12 mouse cellular contexts compared by ENCODE assay signal in the genomic region with DNA sequence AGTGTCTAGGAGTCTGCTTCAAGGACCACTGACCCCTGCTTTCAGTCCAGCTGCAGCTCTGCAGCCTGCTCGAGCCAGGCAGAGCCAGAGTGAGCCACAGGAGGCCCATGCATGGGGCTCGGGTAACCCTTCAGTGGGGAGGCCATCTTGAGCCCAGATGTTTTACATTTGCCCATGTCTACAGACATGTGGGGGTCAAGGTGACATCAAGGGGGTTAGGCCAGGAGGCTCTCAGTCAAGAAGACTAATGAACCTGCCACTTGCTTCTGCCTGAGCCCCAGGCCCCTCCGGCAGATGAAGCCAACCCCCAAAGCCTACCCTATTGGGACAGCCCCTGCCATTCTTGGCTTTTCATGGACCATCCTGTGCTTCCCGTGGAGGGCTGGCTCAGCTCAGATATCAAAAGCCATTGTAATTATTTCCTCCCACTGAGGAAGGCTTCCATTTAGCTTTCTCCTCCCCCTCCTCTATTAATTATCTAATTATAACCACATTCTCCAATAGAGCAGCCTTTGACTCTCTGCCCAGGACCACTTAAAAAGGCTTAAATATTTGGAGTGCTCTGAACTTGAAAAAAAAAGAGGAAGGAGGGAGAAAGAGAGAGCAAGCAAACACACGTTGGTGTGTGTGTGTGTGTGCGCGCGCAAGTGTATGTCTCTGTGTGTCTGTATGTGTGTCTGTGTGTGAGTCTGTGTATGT. TPM values are rescaled to one million over a fixed set of nuclear protein-coding genes. Genes with fewer than 3 reads are reported as not detected.
A peak's percentile ranks its signal among the peaks of the same experiment; 100 is the strongest.
DNase-seq lines count a peak whose midpoint lies in the region; ATAC-seq and TF ChIP-seq lines count a peak whose summit lies in the region.
"Had no signal": no experiment of that assay in that cellular context is flagged by ENCODE, and none has a peak within 500 bp of the region (broad histone marks: within the 10 kb centered on the region; RNA-seq: fewer than 3 reads in every experiment).

No protein-coding gene starts in this region.

- no peak overlapping the region for H3K4me3 ChIP-seq in heart, embryonic 16.5 days (ENCODE audit: low read length)
- H3K4me3 ChIP-seq in heart, embryonic 11.5 days (ENCODE audit: low read depth, low read length), result no peak overlapping the region
- H3K4me3 ChIP-seq in forebrain, embryonic 14.5 days (ENCODE audit: low read depth, low read length), result no peak overlapping the region
- H3K4me3 ChIP-seq: liver, embryonic 13.5 days; midbrain, embryonic 15.5 days had no signal

- peak overlapping the region; percentile 24 for H3K4me2 ChIP-seq in heart, embryonic 16.5 days (ENCODE audit: low read depth, low read length)
- no peak overlapping the region for H3K4me2 ChIP-seq in heart, embryonic 11.5 days
- no peak overlapping the region for H3K4me2 ChIP-seq in forebrain, embryonic 14.5 days (ENCODE audit: low read length)
- H3K4me2 ChIP-seq: liver, embryonic 13.5 days; midbrain, embryonic 15.5 days had no signal

- no peaks in the 10 kb centered on the region for H3K36me3 ChIP-seq in heart, embryonic 16.5 days (ENCODE audit: control insufficient read depth, insufficient read depth)
- no peaks in the 10 kb centered on the region for H3K36me3 ChIP-seq in heart, embryonic 11.5 days (ENCODE audit: control insufficient read depth, insufficient read depth, low read length)
- no peaks in the 10 kb centered on the region for H3K36me3 ChIP-seq in forebrain, embryonic 14.5 days (ENCODE audit: control insufficient read depth, insufficient read depth, low read length)
- H3K36me3 ChIP-seq: liver, embryonic 13.5 days; midbrain, embryonic 15.5 days had no signal

- H3K9ac ChIP-seq in heart, embryonic 16.5 days (ENCODE audit: low read length), result no peak overlapping the region
- no peak overlapping the region for H3K9ac ChIP-seq in heart, embryonic 11.5 days (ENCODE audit: low read depth, low read length)
- H3K9ac ChIP-seq in forebrain, embryonic 14.5 days (ENCODE audit: low read length), result no peak overlapping the region
- H3K9ac ChIP-seq: liver, embryonic 13.5 days; midbrain, embryonic 15.5 days had no signal

- ATAC-seq in heart, embryonic 16.5 days (replicated peaks; ENCODE audit: extremely low read depth, insufficient read depth, low FRiP score), result no peak; the same call in 1 of the 2 replicates
- no peak for ATAC-seq in heart, embryonic 11.5 days (replicated peaks; ENCODE audit: insufficient number of reproducible peaks, low FRiP score, low TSS enrichment)
- no peak for ATAC-seq in forebrain, embryonic 14.5 days
- ATAC-seq: midbrain, embryonic 15.5 days had no signal

- TF ChIP-seq CTCF in brain, embryonic 14.5 days (IDR thresholded peaks at IDR 0.05; ENCODE audit: borderline replicate concordance, extremely low read depth, insufficient read depth, insufficient read length), result no peak

- peaks cover 4% of the 10 kb centered on the region; the same call in 1 of the 2 replicates for H3K9me3 ChIP-seq in heart, embryonic 16.5 days (replicated peaks; ENCODE audit: control insufficient read depth, low read length)
- no peaks in the 10 kb centered on the region for H3K9me3 ChIP-seq in heart, embryonic 11.5 days (replicated peaks; ENCODE audit: control insufficient read depth, low read length)
- no peaks in the 10 kb centered on the region for H3K9me3 ChIP-seq in forebrain, embryonic 14.5 days (replicated peaks; ENCODE audit: control insufficient read depth, low read length)
- H3K9me3 ChIP-seq: liver, embryonic 13.5 days; midbrain, embryonic 15.5 days had no signal

- WGBS in heart, embryonic 16.5 days, result 52% methylated on average over 8 of the region's 8 CpGs
- 60% methylated on average over 8 of the region's 8 CpGs for WGBS in heart, embryonic 11.5 days (ENCODE audit: insufficient replicate concordance)
- 29% methylated on average over 8 of the region's 8 CpGs for WGBS in forebrain, embryonic 14.5 days

- intact Hi-C loops in left cerebral cortex, postnatal 36 days (cut with DNase I), result no loop called here

- DNase-seq in brain, embryonic 14.5 days (ENCODE audit: low read depth), result peak; percentile 55
- DNase-seq in forebrain, embryonic 14.5 days (ENCODE audit: low spot score), result peak; percentile 45
- peak; percentile 15 for DNase-seq in lung, postnatal 10 days
- no peak for DNase-seq in left cerebral cortex, postnatal 36 days (ENCODE audit: low spot score in 2 of 2)
- no peak for DNase-seq in urinary bladder, adult 18-20 months (ENCODE audit: low spot score in 2 of 2)
- DNase-seq in cerebellum, postnatal 36 days, result no peak
- DNase-seq: gastrocnemius, postnatal 14 days; liver, embryonic 13.5 days; thymus, postnatal 36 days had no signal

- H3K27ac ChIP-seq in heart, embryonic 16.5 days (ENCODE audit: low read length), result no peak overlapping the region; the same call in 1 of the 2 replicates
- no peak overlapping the region for H3K27ac ChIP-seq in heart, embryonic 11.5 days (ENCODE audit: low read depth, low read length)
- no peak overlapping the region for H3K27ac ChIP-seq in forebrain, embryonic 14.5 days (ENCODE audit: low read depth, low read length)
- H3K27ac ChIP-seq: liver, embryonic 13.5 days; midbrain, embryonic 15.5 days had no signal

- no peaks in the 10 kb centered on the region for H3K27me3 ChIP-seq in heart, embryonic 16.5 days (ENCODE audit: control insufficient read depth, insufficient read depth, low read length)
- H3K27me3 ChIP-seq in heart, embryonic 11.5 days (ENCODE audit: control insufficient read depth, insufficient read depth, low read length), result no peaks in the 10 kb centered on the region
- 0 out of 2 replicates have a peak, but pooled peaks cover 3% of the 10 kb centered on the region for H3K27me3 ChIP-seq in forebrain, embryonic 14.5 days (replicated peaks; ENCODE audit: control insufficient read depth, insufficient read depth, low read length)
- H3K27me3 ChIP-seq: liver, embryonic 13.5 days; midbrain, embryonic 15.5 days had no signal

- TF ChIP-seq POLR2A in brain, embryonic 14.5 days (IDR thresholded peaks at IDR 0.05; ENCODE audit: borderline replicate concordance, extremely low read depth, insufficient read depth, insufficient read length, poor library complexity, severe bottlenecking), result no peak

- H3K4me1 ChIP-seq in heart, embryonic 16.5 days (ENCODE audit: control insufficient read depth, insufficient read depth, low read length), result peaks cover 18% of the 10 kb centered on the region
- no peaks in the 10 kb centered on the region for H3K4me1 ChIP-seq in heart, embryonic 11.5 days (ENCODE audit: control insufficient read depth, insufficient read depth, low read length)
- no peaks in the 10 kb centered on the region for H3K4me1 ChIP-seq in forebrain, embryonic 14.5 days (ENCODE audit: control insufficient read depth, insufficient read depth, low read length)
- H3K4me1 ChIP-seq: liver, embryonic 13.5 days; midbrain, embryonic 15.5 days had no signal

RNA-seq across cellular contexts. Expression of a gene that starts 43.6 kb away (rescaled TPM):
- 2.1 and 2.6 TPM in 2 replicates for polyA plus RNA-seq in heart, embryonic 16.5 days (2015; fragmentation: Nextera tagmentation; extraction: Ambion mirVana)
- 5.2 and 6.5 TPM in 2 replicates for polyA plus RNA-seq in heart, embryonic 11.5 days (2014; fragmentation: Nextera tagmentation; extraction: Ambion mirVana)
- 22.3 and 23.5 TPM in 2 replicates for polyA plus RNA-seq in brain, embryonic 14.5 days (2012; rRNA removed)
- polyA plus RNA-seq in forebrain, embryonic 14.5 days (2014; fragmentation: Nextera tagmentation; extraction: Ambion mirVana), result 0.81 and 1.1 TPM in 2 replicates
- total RNA-seq in left cerebral cortex, postnatal 36 days (2021), result 1 to 10 TPM; 1.3 to 2.4 TPM

Comparison
In these comparisons a context has a peak if more than half of its experiments do, and no peak if none do; other contexts are left out.
1. DNase-seq: peak in brain, embryonic 14.5 days (single experiment), forebrain, embryonic 14.5 days (single experiment) and lung, postnatal 10 days (single experiment); none in left cerebral cortex, postnatal 36 days (0 of 2), urinary bladder, adult 18-20 months (0 of 2) and cerebellum, postnatal 36 days (0 of 2).